ENCODE assay signal across 12 mouse cellular contexts in the genomic region with DNA sequence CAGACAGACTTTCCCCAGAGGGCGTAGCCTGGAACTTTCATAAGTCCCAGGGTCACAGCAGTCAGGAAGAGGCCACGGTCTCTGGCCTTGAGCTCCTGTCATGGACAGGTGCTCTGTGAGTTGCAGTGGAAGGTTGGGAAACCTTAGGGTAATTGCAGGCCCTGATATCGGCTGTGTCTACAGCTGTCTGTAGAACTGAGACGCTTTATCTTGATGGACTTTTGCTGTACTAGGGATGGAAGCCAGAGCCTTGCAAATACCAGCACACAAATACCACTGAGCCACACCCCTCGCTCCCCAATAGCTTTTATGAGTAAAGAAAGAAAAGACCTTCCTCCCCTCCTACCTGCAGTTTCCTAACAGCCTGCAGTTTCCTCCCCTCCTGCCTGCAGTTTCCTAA. TPM values are rescaled to one million over a fixed set of nuclear protein-coding genes. Genes with fewer than 3 reads are reported as not detected.
DNase-seq lines count a peak whose midpoint lies in the region; ATAC-seq and TF ChIP-seq lines count a peak whose summit lies in the region.
"Had no signal": no experiment of that assay in that cellular context is flagged by ENCODE, and none has a peak within 500 bp of the region (broad histone marks: within the 10 kb centered on the region; RNA-seq: fewer than 3 reads in every experiment).

No protein-coding gene starts in this region.

- WGBS in lung, postnatal 0 days, result 59% methylated on average over 5 of the region's 5 CpGs
- WGBS in liver, embryonic 13.5 days (ENCODE audit: insufficient replicate concordance), result 33% methylated on average over 5 of the region's 5 CpGs
- 56% methylated on average over 5 of the region's 5 CpGs for WGBS in stomach, postnatal 0 days

- H3K9ac ChIP-seq in lung, postnatal 0 days (replicated peaks; ENCODE audit: low read depth), result no peak overlapping the region
- H3K9ac ChIP-seq in liver, embryonic 13.5 days, result peak overlapping the region; percentile 50
- no peak overlapping the region for H3K9ac ChIP-seq in stomach, postnatal 0 days (ENCODE audit: low read length)

- no peak overlapping the region for H3K4me2 ChIP-seq in lung, postnatal 0 days (replicated peaks; ENCODE audit: low read depth, low read length)
- H3K4me2 ChIP-seq in liver, embryonic 13.5 days, result no peak overlapping the region
- H3K4me2 ChIP-seq in stomach, postnatal 0 days (replicated peaks; ENCODE audit: low read depth), result no peak overlapping the region

- H3K9me3 ChIP-seq in lung, postnatal 0 days (ENCODE audit: low read length), result no peaks in the 10 kb centered on the region
- H3K9me3 ChIP-seq in liver, embryonic 13.5 days (replicated peaks), result no peaks in the 10 kb centered on the region
- no peaks in the 10 kb centered on the region for H3K9me3 ChIP-seq in stomach, postnatal 0 days (ENCODE audit: control insufficient read depth, low read length)

- no peak for TF ChIP-seq EP300 in lung, postnatal 0 days (IDR thresholded peaks at IDR 0.05)
- peak; percentile 42 for TF ChIP-seq EP300 in stomach, postnatal 0 days (optimal IDR thresholded peaks at IDR 0.05)

- no peak overlapping the region for H3K27ac ChIP-seq in lung, postnatal 0 days (ENCODE audit: low read length)
- H3K27ac ChIP-seq in liver, embryonic 13.5 days, result peak overlapping the region; percentile 71
- peak overlapping the region; percentile 89 for H3K27ac ChIP-seq in stomach, postnatal 0 days (replicated peaks)

- 0 out of 2 replicates have a peak, but pooled peaks have one; percentile 7 for ATAC-seq in lung, postnatal 0 days
- ATAC-seq in liver, embryonic 13.5 days (ENCODE audit: low read depth), result peak; percentile 51
- ATAC-seq in stomach, postnatal 0 days (ENCODE audit: low FRiP score, low TSS enrichment), result peak; percentile 74

- no peak overlapping the region for H3K4me3 ChIP-seq in lung, postnatal 0 days (ENCODE audit: low read depth, low read length)
- H3K4me3 ChIP-seq in liver, embryonic 13.5 days (replicated peaks), result no peak overlapping the region
- no peak overlapping the region for H3K4me3 ChIP-seq in stomach, postnatal 0 days (ENCODE audit: low read depth, low read length)

- no peaks in the 10 kb centered on the region for H3K36me3 ChIP-seq in lung, postnatal 0 days (ENCODE audit: insufficient read depth, low read length)
- no peaks in the 10 kb centered on the region for H3K36me3 ChIP-seq in liver, embryonic 13.5 days
- no peaks in the 10 kb centered on the region for H3K36me3 ChIP-seq in stomach, postnatal 0 days (ENCODE audit: control insufficient read depth, insufficient read depth, low read length)

- TF ChIP-seq CTCF in lung, postnatal 0 days (IDR thresholded peaks at IDR 0.05), result no peak
- TF ChIP-seq CTCF in stomach, postnatal 0 days (IDR thresholded peaks at IDR 0.05; ENCODE audit: low read depth), result no peak

- peaks cover 14% of the 10 kb centered on the region; the same call in 1 of the 2 replicates for H3K4me1 ChIP-seq in lung, postnatal 0 days (ENCODE audit: insufficient read depth, low read depth, low read length)
- H3K4me1 ChIP-seq in liver, embryonic 13.5 days (replicated peaks), result peaks cover 85% of the 10 kb centered on the region
- peaks cover 12% of the 10 kb centered on the region for H3K4me1 ChIP-seq in stomach, postnatal 0 days (replicated peaks; ENCODE audit: control insufficient read depth, insufficient read depth)

- DNase-seq in lung, postnatal 0 days (ENCODE audit: low spot score), result peak; percentile 64
- no peak for DNase-seq in lung, postnatal 25 days (ENCODE audit: low spot score)
- peak; percentile 42 for DNase-seq in gonadal fat pad, adult 2 months (ENCODE audit: low read depth)
- no peak for DNase-seq in liver, embryonic 13.5 days
- DNase-seq in stomach, postnatal 0 days (ENCODE audit: low spot score), result peak; percentile 67
- no peak for DNase-seq in layer of hippocampus, adult 8-10 months (ENCODE audit: low spot score in 2 of 2)
- DNase-seq in cerebellum, postnatal 25 days, result no peak
- DNase-seq in spleen, adult 18-20 months, result no peak
- DNase-seq: cerebellum, adult 11 months; kidney, adult 18-20 months; layer of hippocampus, postnatal 36 days; midbrain, embryonic 14.5 days had no signal

- no peaks in the 10 kb centered on the region for H3K27me3 ChIP-seq in lung, postnatal 0 days (replicated peaks; ENCODE audit: insufficient read depth, low read length)
- no peaks in the 10 kb centered on the region for H3K27me3 ChIP-seq in liver, embryonic 13.5 days
- H3K27me3 ChIP-seq in stomach, postnatal 0 days (ENCODE audit: control insufficient read depth, insufficient read depth, low read length), result no peaks in the 10 kb centered on the region

RNA-seq across cellular contexts. Expression of gene Morn1, which starts 34.2 kb away (rescaled TPM):
- 6.2 and 9.4 TPM in 2 replicates for polyA plus RNA-seq in lung, postnatal 0 days (2015; fragmentation: Nextera tagmentation; extraction: Ambion mirVana)
- 7.7 and 10.2 TPM in 2 replicates for polyA plus RNA-seq in gonadal fat pad, adult 2 months (2012; rRNA removed)
- 1.7 and 1.9 TPM in 2 replicates for polyA plus RNA-seq in liver, embryonic 13.5 days (2015; fragmentation: Nextera tagmentation; extraction: Ambion mirVana)
- polyA plus RNA-seq in stomach, postnatal 0 days (2015; fragmentation: Nextera tagmentation; extraction: Ambion mirVana), result 3.2 and 3.6 TPM in 2 replicates
- 10 to 100 TPM; 11.5 to 19.0 (median 16.4) TPM for total RNA-seq in layer of hippocampus, adult 8-10 months (2022)

RNA-seq across cellular contexts. Expression of gene Rer1, which starts 34.4 kb away (rescaled TPM):
- polyA plus RNA-seq in lung, postnatal 0 days (2015; fragmentation: Nextera tagmentation; extraction: Ambion mirVana), result 156 and 157 TPM in 2 replicates
- 94.6 and 115 TPM in 2 replicates for polyA plus RNA-seq in gonadal fat pad, adult 2 months (2012; rRNA removed)
- 93.6 and 109 TPM in 2 replicates for polyA plus RNA-seq in liver, embryonic 13.5 days (2015; fragmentation: Nextera tagmentation; extraction: Ambion mirVana)
- polyA plus RNA-seq in stomach, postnatal 0 days (2015; fragmentation: Nextera tagmentation; extraction: Ambion mirVana), result 182 and 185 TPM in 2 replicates
- 10 to 100 TPM; 57.4 to 63.2 (median 60.8) TPM for total RNA-seq in layer of hippocampus, adult 8-10 months (2022)

RNA-seq across cellular contexts. Expression of gene Pex10, which starts 53.8 kb away (rescaled TPM):
- polyA plus RNA-seq in lung, postnatal 0 days (2015; fragmentation: Nextera tagmentation; extraction: Ambion mirVana), result 17.5 and 19.4 TPM in 2 replicates
- polyA plus RNA-seq in gonadal fat pad, adult 2 months (2012; rRNA removed), result 17.1 and 20.4 TPM in 2 replicates
- 8.5 and 8.9 TPM in 2 replicates for polyA plus RNA-seq in liver, embryonic 13.5 days (2015; fragmentation: Nextera tagmentation; extraction: Ambion mirVana)
- polyA plus RNA-seq in stomach, postnatal 0 days (2015; fragmentation: Nextera tagmentation; extraction: Ambion mirVana), result 10.3 and 10.5 TPM in 2 replicates
- total RNA-seq in layer of hippocampus, adult 8-10 months (2022), result 10 to 100 TPM; 18.2 to 25.4 (median 21.9) TPM

Comparison
In these comparisons a context has a peak if more than half of its experiments do, and no peak if none do; other contexts are left out.
1. DNase-seq: peak in lung, postnatal 0 days (single experiment), gonadal fat pad, adult 2 months (single experiment) and stomach, postnatal 0 days (single experiment); none in lung, postnatal 25 days (single experiment), liver, embryonic 13.5 days (single experiment), layer of hippocampus, adult 8-10 months (0 of 2), cerebellum, postnatal 25 days (0 of 2) and spleen, adult 18-20 months (0 of 2).
2. ATAC-seq: peak in every context shown above with its lines; median percentile 74 in stomach, postnatal 0 days; 51 in liver, embryonic 13.5 days; 7 in lung, postnatal 0 days.